Mouse (Mus musculus): ENCODE results near the gene Fpr-rs3. TPM values are rescaled to one million over a fixed set of nuclear protein-coding genes. Genes with fewer than 3 reads are reported as not detected.

Fpr-rs3 gene
- total RNA-seq (2022), result not detected

DNA sequence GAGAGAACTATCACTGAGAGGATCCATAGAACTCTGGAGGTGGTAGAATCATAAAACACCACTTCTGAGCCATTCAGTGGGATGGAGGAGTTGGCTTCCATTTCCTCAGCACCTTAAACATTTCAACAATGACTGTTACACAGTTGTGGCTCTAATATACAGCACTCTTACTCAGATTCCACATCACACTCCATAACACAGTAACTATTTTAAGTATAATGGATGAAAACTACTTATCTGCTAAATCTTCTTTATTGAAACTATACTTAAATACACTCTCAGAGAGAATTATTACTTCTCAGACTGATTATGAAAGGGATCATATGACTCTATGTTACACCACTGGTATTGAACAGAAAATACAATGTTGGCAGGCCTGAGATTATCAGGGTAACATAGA, at the start of gene Fpr-rs3:
Gene Fpr-rs3 (minus strand): TSS at position 101 of the 400 bp plus-strand sequence.
- DNase-seq (ENCODE audit: low spot score), result no peak

GRCm38 (mm10) chr17:20596323-20596722, 28.4 kb downstream of the Fpr-rs3 start, which contains the start of gene Vmn2r110:
Gene Vmn2r110 (minus strand): TSS chr17:20596423.
- DNase-seq (ENCODE audit: low spot score), result no peak

Other genes with a start within 250 kb of the Fpr-rs3 start
- gene Vmn1r224, start 210.7 kb downstream of the Fpr-rs3 start, total RNA-seq (2022), result not detected
- under 1 TPM in 1 of 4 experiments, not detected in 3; 0.03 TPM for gene Vmn2r108, start 143.5 kb downstream of the Fpr-rs3 start, total RNA-seq (2022)
- not detected for gene Vmn1r225, start 126.7 kb downstream of the Fpr-rs3 start, total RNA-seq (2022)
- not detected for gene Vmn2r109, start 60.1 kb downstream of the Fpr-rs3 start, total RNA-seq (2022)
- not detected for gene Vmn2r110, start 28.5 kb downstream of the Fpr-rs3 start, total RNA-seq (2022)
- gene Vmn1r226, start 58.0 kb upstream of the Fpr-rs3 start, total RNA-seq (2022), result not detected
- gene Vmn1r227, start 105.0 kb upstream of the Fpr-rs3 start, total RNA-seq (2022), result not detected
- not detected for gene Vmn1r228, start 161.3 kb upstream of the Fpr-rs3 start, total RNA-seq (2022)
- gene Vmn1r229, start 186.7 kb upstream of the Fpr-rs3 start, total RNA-seq (2022), result not detected
- gene Vmn1r230, start 215.6 kb upstream of the Fpr-rs3 start, total RNA-seq (2022), result not detected